8 mouse cellular contexts compared by ENCODE assay signal in the genomic region with DNA sequence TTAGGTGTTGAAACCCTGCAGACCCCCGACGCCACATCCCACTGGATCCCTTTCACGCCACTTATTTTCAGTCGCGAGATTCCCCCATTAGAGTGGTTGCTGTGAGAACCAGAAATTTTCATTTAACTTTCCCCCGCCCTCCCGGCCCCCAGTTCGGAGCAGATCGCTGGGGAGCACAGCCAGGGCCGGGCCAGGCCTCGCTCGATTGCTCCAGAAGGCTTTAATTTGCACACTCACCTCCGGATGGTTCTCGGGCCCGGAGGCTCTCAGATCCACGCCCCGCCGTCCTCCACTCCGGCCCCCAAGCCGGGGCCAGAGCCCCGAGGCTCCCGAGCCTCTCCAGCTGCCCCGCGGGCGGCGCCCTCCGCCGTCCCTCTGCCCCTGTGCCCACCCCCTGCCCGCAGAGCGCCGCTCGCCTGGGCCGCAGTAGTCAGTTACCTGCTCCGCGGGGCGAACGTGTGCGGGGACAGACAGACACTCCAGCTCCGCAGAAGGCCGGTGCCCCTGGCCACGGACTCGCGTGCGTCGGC.
A peak's percentile ranks its signal among the peaks of the same experiment; 100 is the strongest.
DNase-seq lines count a peak whose midpoint lies in the region; ATAC-seq lines count a peak whose summit lies in the region.

No protein-coding gene starts in this region.

- H3K9me3 ChIP-seq in embryonic facial prominence, embryonic 13.5 days = no peaks in the 10 kb centered on the region
- 0 out of 2 replicates have a peak, but pooled peaks cover under 1% of the 10 kb centered on the region for H3K9me3 ChIP-seq in kidney, embryonic 14.5 days (ENCODE audit: control insufficient read depth, low read length)
- H3K9me3 ChIP-seq in midbrain, embryonic 12.5 days = no peaks in the 10 kb centered on the region

- WGBS in embryonic facial prominence, embryonic 13.5 days = 1% methylated on average over 45 of the region's 45 CpGs
- 4% methylated on average over 35 of the region's 45 CpGs for WGBS in kidney, embryonic 14.5 days
- WGBS in midbrain, embryonic 12.5 days = 2% methylated on average over 44 of the region's 45 CpGs

- peak; percentile 4 to 8 for DNase-seq in lung, adult 18-20 months
- DNase-seq in lung, postnatal 36 days = no peak
- no peak for DNase-seq in frontal cortex, postnatal 25 days (ENCODE audit: low spot score in 2 of 2)
- DNase-seq in layer of hippocampus, adult 8-10 months (ENCODE audit: low spot score in 2 of 2) = no peak

- H3K4me2 ChIP-seq in embryonic facial prominence, embryonic 13.5 days = peak overlapping the region; percentile 95
- peak overlapping the region; percentile 89 for H3K4me2 ChIP-seq in kidney, embryonic 14.5 days (replicated peaks; ENCODE audit: low read depth, low read length)
- H3K4me2 ChIP-seq in midbrain, embryonic 12.5 days (replicated peaks) = peak overlapping the region; percentile 84

- H3K27ac ChIP-seq in embryonic facial prominence, embryonic 13.5 days = no peak overlapping the region
- H3K27ac ChIP-seq in kidney, embryonic 14.5 days (ENCODE audit: low read depth, low read length) = no peak overlapping the region
- no peak overlapping the region for H3K27ac ChIP-seq in midbrain, embryonic 12.5 days (replicated peaks)

- H3K4me3 ChIP-seq in embryonic facial prominence, embryonic 13.5 days = peak overlapping the region; percentile 52
- peak overlapping the region; percentile 51 for H3K4me3 ChIP-seq in kidney, embryonic 14.5 days (ENCODE audit: low read length)
- peak overlapping the region; percentile 49 for H3K4me3 ChIP-seq in midbrain, embryonic 12.5 days

- peaks cover 64% of the 10 kb centered on the region for H3K27me3 ChIP-seq in embryonic facial prominence, embryonic 13.5 days
- peaks cover 29% of the 10 kb centered on the region for H3K27me3 ChIP-seq in kidney, embryonic 14.5 days (ENCODE audit: control insufficient read depth, insufficient read depth, low read length)
- H3K27me3 ChIP-seq in midbrain, embryonic 12.5 days = peaks cover 41% of the 10 kb centered on the region

- H3K36me3 ChIP-seq in embryonic facial prominence, embryonic 13.5 days = no peaks in the 10 kb centered on the region
- H3K36me3 ChIP-seq in kidney, embryonic 14.5 days (ENCODE audit: control insufficient read depth, insufficient read depth, low read length) = no peaks in the 10 kb centered on the region
- H3K36me3 ChIP-seq in midbrain, embryonic 12.5 days = no peaks in the 10 kb centered on the region

- peaks cover 29% of the 10 kb centered on the region for H3K4me1 ChIP-seq in embryonic facial prominence, embryonic 13.5 days
- H3K4me1 ChIP-seq in kidney, embryonic 14.5 days (ENCODE audit: control insufficient read depth, insufficient read depth, low read length) = no peaks in the 10 kb centered on the region
- H3K4me1 ChIP-seq in midbrain, embryonic 12.5 days = peaks cover 23% of the 10 kb centered on the region

- ATAC-seq in embryonic facial prominence, embryonic 13.5 days (ENCODE audit: insufficient number of reproducible peaks, insufficient read depth, low FRiP score, low TSS enrichment, low read depth) = no peak
- no peak for ATAC-seq in kidney, embryonic 14.5 days (ENCODE audit: low FRiP score, low TSS enrichment)
- no peak for ATAC-seq in midbrain, embryonic 12.5 days (ENCODE audit: low FRiP score, low read depth)
- ATAC-seq in erythroid progenitor cell, adult 5-6 weeks (replicated peaks; ENCODE audit: low FRiP score, poor library complexity, severe bottlenecking) = no peak

- H3K9ac ChIP-seq in embryonic facial prominence, embryonic 13.5 days = 0 out of 2 replicates have a peak overlapping the region, but pooled peaks have one; percentile 32
- no peak overlapping the region for H3K9ac ChIP-seq in kidney, embryonic 14.5 days (ENCODE audit: low read depth, low read length)
- H3K9ac ChIP-seq in midbrain, embryonic 12.5 days (replicated peaks) = no peak overlapping the region

Comparison
In these comparisons a context has a peak if more than half of its experiments do, and no peak if none do; other contexts are left out.
1. DNase-seq: peak in lung, adult 18-20 months (2 of 2); none in lung, postnatal 36 days (single experiment), frontal cortex, postnatal 25 days (0 of 2) and layer of hippocampus, adult 8-10 months (0 of 2).
2. Peak in every context shown above with its lines, with median percentiles within 50 percentile points of each other: H3K4me2 ChIP-seq and H3K4me3 ChIP-seq.